Mouse (Mus musculus): ENCODE measurements around the gene Gm5108.

- no peak for TF ChIP-seq POLR2A (IDR thresholded peaks at IDR 0.05; ENCODE audit: extremely low read depth, insufficient read depth, low read length)
- no peak for TF ChIP-seq CTCF (IDR thresholded peaks at IDR 0.05; ENCODE audit: extremely low read depth, insufficient read depth, low read length)
Observed at GRCm38 (mm10) chr5:67930584-67930983, 10.9 kb upstream of the Gm5108 start.
